Mouse (Mus musculus): ENCODE results near the gene Ugt1a6b. TPM values are rescaled to one million over a fixed set of nuclear protein-coding genes. Genes with fewer than 3 reads are reported as not detected.
A peak's percentile ranks its signal among the peaks of the same experiment; 100 is the strongest.
"Not testable (repeated sequence)": the region's sequence is repeated elsewhere in the genome, so short reads cannot be mapped to it uniquely, and the experiment has no call there.

The Ugt1a6b gene
- polyA plus RNA-seq, 1 experiment from 2014 or later, result 2.6 TPM

DNA sequence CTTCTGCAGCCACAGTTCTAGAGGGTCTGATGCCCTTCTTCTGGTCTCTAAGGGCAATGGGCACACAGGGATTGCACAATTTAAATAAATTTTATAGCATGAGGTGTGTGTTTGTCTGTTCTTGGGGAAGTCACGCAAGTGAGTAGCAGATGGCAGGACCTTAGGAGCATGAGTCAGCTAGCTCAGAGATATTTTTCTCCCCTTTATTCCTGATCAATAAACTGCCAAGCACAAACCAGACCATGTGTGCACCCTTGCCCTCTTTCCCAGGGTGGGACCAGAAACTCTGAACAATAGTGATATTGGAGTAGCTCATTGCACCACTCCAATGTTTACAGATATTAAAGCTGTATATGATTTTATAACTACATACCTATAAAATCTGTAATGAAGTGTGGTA, 27.2 kb downstream of the Ugt1a6b start:
- H3K9ac ChIP-seq; H3K4me3 ChIP-seq; H3K27me3 ChIP-seq; ATAC-seq (ENCODE audit: low FRiP score, low read depth); H3K27ac ChIP-seq (replicated peaks); H3K4me1 ChIP-seq (replicated peaks); H3K4me2 ChIP-seq; H3K36me3 ChIP-seq; H3K9me3 ChIP-seq: not testable (repeated sequence)
- 96% methylated on average over 1 of the region's 1 CpGs for WGBS

DNA sequence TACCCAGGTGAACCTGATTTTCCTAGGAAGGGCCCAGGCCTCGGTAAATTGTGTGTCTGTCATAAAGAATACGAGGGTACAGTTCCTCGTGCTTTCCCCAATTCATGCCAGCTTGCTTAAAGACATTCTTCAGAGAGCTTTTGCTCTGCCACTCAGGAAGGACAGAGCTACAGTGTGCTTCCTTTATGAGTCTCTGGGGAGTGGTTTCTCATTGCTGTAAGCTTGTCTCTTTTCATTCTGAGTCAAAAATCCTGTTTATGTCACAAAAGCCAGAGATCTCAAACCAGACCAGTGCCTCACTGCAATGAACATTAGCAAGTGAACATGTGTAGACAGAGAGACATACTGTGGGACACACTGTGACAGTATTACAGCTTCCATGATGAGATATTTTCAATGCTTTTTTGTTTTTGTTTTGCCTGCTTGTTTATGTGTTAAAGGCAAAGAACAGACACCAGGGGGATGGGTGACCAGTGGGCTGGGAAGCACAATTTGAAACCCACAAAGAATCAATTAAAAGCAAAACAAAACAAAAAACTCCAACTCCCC, 30.9 kb downstream of the Ugt1a6b start:
- 59% methylated on average over 3 of the region's 3 CpGs for WGBS
- Histone ChIP-seq H3K4me1 (replicated peaks) (peaks cover 4% of the 10 kb centered on the region; the same call in 1 of the 2 replicates), H3K9me3 (no peaks in the 10 kb centered on the region), H3K27ac (replicated peaks) (peak overlapping the region; percentile 57), H3K4me2 (no peak overlapping the region), H3K27me3 (no peaks in the 10 kb centered on the region), H3K9ac (no peak overlapping the region), H3K36me3 (no peaks in the 10 kb centered on the region), H3K4me3 (no peak overlapping the region)
- ATAC-seq (ENCODE audit: low FRiP score, low read depth), result peak; percentile 23; the same call in 1 of the 2 replicates

DNA sequence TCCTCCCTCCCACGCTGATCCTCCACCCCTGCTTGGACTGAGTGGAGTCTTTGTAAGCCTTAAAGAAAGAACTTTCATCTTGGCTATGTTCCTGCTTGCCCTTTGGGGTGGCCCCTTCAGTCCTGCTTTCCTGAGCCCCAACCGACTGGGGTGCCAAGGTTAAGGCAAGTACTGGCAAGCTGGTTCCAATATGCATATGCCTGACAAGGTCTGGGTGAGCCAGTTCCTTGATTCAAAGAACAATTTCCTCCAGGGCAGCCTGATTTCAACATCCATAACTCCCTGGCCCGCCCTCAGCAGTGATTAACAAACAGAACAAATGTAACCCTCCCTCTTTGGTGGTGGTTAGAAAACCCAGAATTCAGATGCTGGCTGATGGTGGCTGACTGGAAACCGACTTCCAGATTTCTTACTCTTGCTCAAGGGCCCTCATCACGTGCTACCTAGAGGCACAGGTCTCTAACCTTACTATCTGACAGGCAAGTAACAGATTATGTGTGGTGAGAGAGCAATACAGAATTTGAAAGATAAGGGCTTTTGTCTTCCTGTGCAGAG, 31.5 kb downstream of the Ugt1a6b start, which contains the start of gene Ugt1a6a:
Gene Ugt1a6a, plus strand, starts transcription at position 353 of the 555 bp plus-strand sequence.
- H3K27me3 ChIP-seq; H3K4me2 ChIP-seq; H3K4me1 ChIP-seq (replicated peaks); H3K36me3 ChIP-seq; H3K9me3 ChIP-seq; H3K9ac ChIP-seq; H3K4me3 ChIP-seq: not testable (repeated sequence)
- peak within 1 kb of the TSS; percentile 57 for H3K27ac ChIP-seq (replicated peaks)
- ATAC-seq (ENCODE audit: low FRiP score, low read depth), result peak; percentile 81
- WGBS, result 46% methylated on average over 5 of the region's 5 CpGs

DNA sequence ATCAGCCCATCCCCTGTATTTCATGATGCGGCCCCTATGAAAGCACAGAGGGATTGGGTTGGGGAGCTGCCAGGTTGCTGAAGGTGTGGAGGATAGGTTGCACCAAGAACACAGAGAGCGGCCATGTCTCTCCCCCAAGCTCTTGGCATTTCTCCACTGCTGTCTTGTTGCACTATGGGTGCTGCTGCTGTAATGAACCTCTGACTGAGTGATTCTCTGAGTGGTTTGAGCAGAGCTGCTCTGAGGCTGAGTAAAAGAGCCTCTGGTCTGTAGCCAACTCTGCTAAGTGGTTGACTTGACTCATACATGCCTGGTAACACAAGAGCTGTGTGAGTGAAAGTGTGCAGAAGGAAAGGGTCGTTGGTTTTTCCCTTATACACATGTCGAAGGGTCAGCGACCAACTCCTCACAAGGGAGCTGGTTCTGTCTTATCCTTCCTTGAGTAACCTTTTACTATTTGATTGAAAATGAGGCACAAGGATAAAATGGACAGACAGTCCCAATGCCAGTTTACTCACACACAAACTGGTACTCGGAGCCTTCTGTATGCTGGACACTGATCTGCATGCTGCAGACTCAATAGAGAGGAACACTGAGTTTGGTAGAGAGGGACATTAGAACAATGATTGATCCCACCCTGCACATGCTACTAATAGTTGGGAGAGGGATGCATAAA, 32.3 kb downstream of the Ugt1a6b start:
- H3K4me1 ChIP-seq (replicated peaks); H3K27me3 ChIP-seq; ATAC-seq (ENCODE audit: low FRiP score, low read depth); H3K36me3 ChIP-seq; H3K9me3 ChIP-seq; H3K4me2 ChIP-seq; H3K9ac ChIP-seq; H3K27ac ChIP-seq (replicated peaks); H3K4me3 ChIP-seq: not testable (repeated sequence)
- WGBS, result 93% methylated on average over 6 of the region's 6 CpGs

DNA sequence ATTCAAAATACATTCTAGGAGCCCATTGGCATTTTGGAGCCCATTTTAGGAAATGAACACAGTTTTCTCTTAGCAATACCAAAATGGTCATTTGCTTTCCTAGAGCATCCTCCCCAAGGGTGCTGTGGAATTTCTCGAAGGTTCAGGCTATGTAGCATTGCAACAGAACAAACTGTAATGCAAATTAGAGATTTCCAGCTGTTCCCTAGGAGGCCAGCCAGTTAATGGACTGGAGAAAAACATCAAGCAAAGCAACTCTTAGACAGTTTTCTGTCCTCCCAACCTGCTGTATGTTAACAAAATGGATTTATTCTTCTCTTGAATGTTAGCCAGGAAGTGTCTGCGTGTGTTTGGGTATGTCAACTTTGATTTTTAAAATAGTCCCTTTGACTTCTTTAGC, 33.6 kb downstream of the Ugt1a6b start:
- Histone ChIP-seq H3K36me3 (no peaks in the 10 kb centered on the region), H3K27ac (replicated peaks) (no peak overlapping the region), H3K4me3 (no peak overlapping the region), H3K4me2 (no peak overlapping the region), H3K27me3 (no peaks in the 10 kb centered on the region), H3K9me3 (no peaks in the 10 kb centered on the region), H3K4me1 (replicated peaks) (peaks cover 4% of the 10 kb centered on the region; the same call in 1 of the 2 replicates), H3K9ac (no peak overlapping the region)
- WGBS, result 60% methylated on average over 2 of the region's 2 CpGs
- ATAC-seq (ENCODE audit: low FRiP score, low read depth), result no peak

DNA sequence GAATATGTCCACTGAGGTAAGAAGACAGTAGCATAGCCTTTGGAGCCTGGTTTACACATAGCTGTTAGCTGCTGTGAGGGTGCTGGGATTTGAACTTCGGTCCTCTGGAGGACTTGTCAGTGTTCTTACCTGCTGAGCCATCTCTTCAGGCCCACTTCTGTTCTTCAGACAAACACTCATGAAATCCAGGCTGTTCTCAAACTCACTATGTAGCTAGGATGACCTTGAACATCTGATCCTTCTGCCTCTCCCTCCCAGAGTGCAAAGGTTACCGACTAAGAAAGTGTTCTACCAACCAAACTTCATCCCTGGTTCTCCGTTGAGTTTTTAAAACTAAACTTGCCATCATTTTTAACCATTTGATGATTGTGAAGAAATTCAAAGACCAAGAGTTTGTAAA, 34.2 kb downstream of the Ugt1a6b start:
- Histone ChIP-seq H3K4me1 (replicated peaks) (peaks cover 4% of the 10 kb centered on the region; the same call in 1 of the 2 replicates), H3K36me3 (no peaks in the 10 kb centered on the region), H3K27ac (replicated peaks) (no peak overlapping the region), H3K27me3 (no peaks in the 10 kb centered on the region), H3K4me2 (no peak overlapping the region), H3K4me3 (no peak overlapping the region), H3K9me3 (no peaks in the 10 kb centered on the region), H3K9ac (no peak overlapping the region)
- 94% methylated on average over 3 of the region's 3 CpGs for WGBS
- ATAC-seq (ENCODE audit: low FRiP score, low read depth), result no peak

DNA sequence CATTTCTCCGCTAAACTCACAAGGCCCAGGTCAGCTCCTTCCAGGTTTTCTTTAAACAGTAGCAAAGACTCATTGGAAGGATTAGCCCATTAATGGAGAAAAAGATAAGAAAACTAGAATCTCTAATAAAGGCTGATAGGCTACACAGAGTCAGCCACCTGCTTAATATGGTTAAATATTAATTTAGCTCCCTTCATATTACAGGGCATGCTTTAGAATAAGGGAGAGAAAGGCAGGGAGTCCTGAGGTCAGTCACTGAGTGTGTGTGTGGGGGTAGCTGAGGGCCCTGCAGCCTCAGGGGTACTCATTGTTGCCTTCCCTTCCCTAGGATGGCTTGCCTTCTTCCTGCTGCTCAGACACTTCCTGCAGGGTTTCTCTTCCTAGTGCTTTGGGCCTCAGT, 35.1 kb downstream of the Ugt1a6b start:
- Histone ChIP-seq H3K27ac (replicated peaks) (no peak overlapping the region), H3K4me3 (no peak overlapping the region), H3K4me1 (replicated peaks) (peaks cover 4% of the 10 kb centered on the region; the same call in 1 of the 2 replicates), H3K27me3 (no peaks in the 10 kb centered on the region), H3K9me3 (no peaks in the 10 kb centered on the region), H3K9ac (no peak overlapping the region), H3K36me3 (no peaks in the 10 kb centered on the region), H3K4me2 (no peak overlapping the region)
- no peak for ATAC-seq (ENCODE audit: low FRiP score, low read depth)
- WGBS, result 91% methylated on average over 1 of the region's 1 CpGs

DNA sequence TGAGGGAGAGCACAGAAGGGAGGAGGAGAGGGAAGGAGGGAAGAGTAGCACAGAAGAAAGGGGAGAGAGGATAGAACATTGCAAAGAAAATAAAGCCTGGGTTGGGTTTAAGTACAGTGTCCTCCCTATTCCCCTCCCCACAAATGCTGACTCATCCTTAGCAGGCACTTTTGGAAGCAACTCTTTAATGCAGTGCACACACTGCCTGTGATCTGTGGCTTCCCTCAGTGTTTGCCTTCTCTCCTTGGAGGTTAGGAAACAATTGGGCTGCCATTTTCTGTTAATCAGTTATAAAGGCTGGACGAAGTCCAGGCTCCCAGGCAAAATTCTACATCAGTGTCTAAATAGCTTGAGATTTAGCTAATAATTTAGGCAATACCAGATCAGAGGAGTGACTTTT, 37.4 kb downstream of the Ugt1a6b start:
- not testable (repeated sequence) for H3K36me3 ChIP-seq; H3K4me1 ChIP-seq (replicated peaks); H3K9ac ChIP-seq; H3K4me3 ChIP-seq; H3K9me3 ChIP-seq; ATAC-seq (ENCODE audit: low FRiP score, low read depth); H3K27ac ChIP-seq (replicated peaks); H3K27me3 ChIP-seq; H3K4me2 ChIP-seq
- WGBS, result 40% methylated on average over 1 of the region's 1 CpGs

DNA sequence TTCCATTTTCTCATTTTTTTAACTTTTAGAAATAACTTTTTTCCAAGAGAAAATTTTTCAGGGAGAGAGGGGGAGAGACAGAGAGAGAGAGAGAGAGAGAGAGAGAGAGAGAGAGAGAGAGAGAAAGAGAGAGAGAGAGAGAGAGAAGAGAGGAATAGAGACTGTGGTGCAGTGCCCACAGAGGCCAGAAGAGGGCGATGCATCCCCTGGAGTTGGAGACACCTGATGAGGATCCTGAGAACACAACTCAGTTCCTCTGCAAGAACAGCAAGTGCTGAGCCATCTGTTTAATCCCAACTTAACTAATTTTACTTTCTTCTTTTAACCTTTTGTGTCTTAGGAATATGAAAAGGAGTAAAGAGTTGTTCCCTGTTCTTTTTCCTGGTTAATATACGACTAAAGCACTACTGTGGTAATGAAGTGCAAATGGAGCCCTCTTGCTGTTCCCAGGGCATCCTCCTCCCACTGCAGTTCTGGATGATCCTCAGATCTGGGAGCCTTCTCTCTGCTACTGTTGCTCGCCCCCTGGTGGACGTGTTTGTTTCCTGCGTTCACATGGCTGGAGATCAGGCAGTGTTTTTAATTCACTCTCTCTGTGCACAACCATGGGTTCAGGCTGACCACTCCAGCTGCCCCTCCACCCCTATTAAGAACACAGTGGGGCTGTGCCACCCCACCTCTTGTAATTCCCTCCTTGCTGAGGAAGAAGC, 41.1 kb downstream of the Ugt1a6b start:
- WGBS, result 5% methylated on average over 5 of the region's 5 CpGs
- H3K4me3 ChIP-seq; H3K9ac ChIP-seq; H3K4me1 ChIP-seq (replicated peaks); H3K9me3 ChIP-seq; H3K4me2 ChIP-seq; H3K27ac ChIP-seq (replicated peaks); ATAC-seq (ENCODE audit: low FRiP score, low read depth); H3K36me3 ChIP-seq; H3K27me3 ChIP-seq: not testable (repeated sequence)

DNA sequence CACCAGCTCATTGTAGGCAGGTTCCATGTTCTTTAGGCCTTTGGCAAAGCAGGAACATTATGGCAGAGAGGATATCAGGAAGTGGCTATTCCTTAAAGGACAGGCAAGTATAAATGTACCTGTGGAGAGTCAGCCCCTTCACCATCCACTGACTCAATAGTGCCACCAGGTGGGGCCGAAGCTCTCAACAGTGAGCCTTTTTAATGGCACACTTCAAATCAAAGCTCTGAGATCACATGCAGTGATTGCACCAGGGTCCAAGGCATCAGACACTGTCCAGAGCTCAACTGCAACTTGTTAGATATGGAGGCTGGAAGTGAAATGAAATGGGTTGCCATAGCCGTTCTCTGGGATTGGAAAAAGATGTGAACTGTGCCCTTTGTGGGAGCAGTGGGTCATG, 42.2 kb downstream of the Ugt1a6b start:
- not testable (repeated sequence) for H3K4me1 ChIP-seq (replicated peaks); H3K4me3 ChIP-seq; H3K9ac ChIP-seq; H3K27ac ChIP-seq (replicated peaks); H3K27me3 ChIP-seq; H3K4me2 ChIP-seq; H3K9me3 ChIP-seq; H3K36me3 ChIP-seq; ATAC-seq (ENCODE audit: low FRiP score, low read depth)
- 79% methylated on average over 2 of the region's 2 CpGs for WGBS

DNA sequence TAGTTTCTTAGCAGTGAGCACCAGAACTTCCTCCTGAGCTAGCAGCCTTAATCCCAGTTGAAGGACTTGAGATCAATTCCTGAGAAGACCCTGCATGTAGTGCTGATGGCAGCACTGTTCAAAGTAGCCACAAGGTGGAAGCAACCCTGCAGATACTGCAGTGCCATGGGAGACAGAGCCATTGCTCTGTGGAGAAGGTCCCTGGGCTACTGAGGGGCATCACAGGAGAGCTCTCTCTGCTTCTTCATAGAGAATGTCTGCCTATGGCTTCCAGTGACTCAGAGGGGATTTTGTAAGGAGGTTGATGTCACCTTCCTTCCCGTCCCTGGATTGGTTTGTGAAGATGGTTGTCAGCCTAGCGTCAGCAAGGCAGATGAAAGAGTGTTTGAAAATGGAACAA, 47.1 kb downstream of the Ugt1a6b start:
- not testable (repeated sequence) for H3K36me3 ChIP-seq; H3K9ac ChIP-seq; H3K27me3 ChIP-seq; ATAC-seq (ENCODE audit: low FRiP score, low read depth); H3K4me2 ChIP-seq; H3K4me1 ChIP-seq (replicated peaks); H3K27ac ChIP-seq (replicated peaks); H3K4me3 ChIP-seq; H3K9me3 ChIP-seq
- WGBS, result 77% methylated on average over 2 of the region's 2 CpGs

DNA sequence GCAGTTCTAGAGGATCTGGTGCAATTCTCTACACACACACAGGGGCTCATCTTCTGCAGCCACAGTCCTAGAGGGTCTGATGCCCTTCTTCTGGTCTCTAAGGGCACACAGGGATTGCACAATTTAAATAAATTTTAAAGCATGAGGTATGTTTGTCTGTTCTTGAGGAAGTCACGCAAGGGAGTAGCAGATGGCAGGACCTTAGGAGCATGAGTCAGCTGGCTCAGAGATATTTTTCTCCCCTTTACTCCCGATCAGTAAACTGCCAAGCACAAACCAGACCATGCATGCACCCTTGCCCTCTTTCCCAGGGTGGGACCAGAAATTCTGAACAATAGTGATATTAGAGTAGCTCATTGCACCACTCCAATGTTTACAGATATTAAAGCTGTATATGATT, 55.4 kb downstream of the Ugt1a6b start:
- no peak overlapping the region for H3K4me2 ChIP-seq
- WGBS, result 83% methylated on average over 2 of the region's 2 CpGs
- H3K36me3 ChIP-seq, result no peaks in the 10 kb centered on the region
- H3K9ac ChIP-seq, result no peak overlapping the region
- no peak overlapping the region for H3K4me3 ChIP-seq
- ATAC-seq (ENCODE audit: low FRiP score, low read depth), result no peak
- no peaks in the 10 kb centered on the region for H3K27me3 ChIP-seq
- H3K9me3 ChIP-seq, result no peaks in the 10 kb centered on the region
- no peak overlapping the region for H3K27ac ChIP-seq (replicated peaks)
- H3K4me1 ChIP-seq (replicated peaks), result no peaks in the 10 kb centered on the region

All from hindbrain, embryonic 15.5 days (tissue).